Mouse (Mus musculus) midbrain, embryonic 16.5 days (tissue): ENCODE results near the gene Slc7a14. TPM values are rescaled to one million over a fixed set of nuclear protein-coding genes. Genes with fewer than 3 reads are reported as not detected.

ENCODE experiments used
- ATAC-seq: fragments of 200-750 bp; cut with Nextera tagmentation; 2 replicates; pipeline ENCODE4 v1.8.0; 2017; ENCODE audit warnings: moderate TSS enrichment
- H3K27ac ChIP-seq: fragments of 300-500 bp; sonication (generic); 2 replicates; pipeline ENCODE4 v1.5.1; 2014; ENCODE audit warnings: mild to moderate bottlenecking, low read length, mixed read lengths
- H3K27me3 ChIP-seq: fragments of 300-500 bp; sonication (generic); 2 replicates; pipeline ENCODE4 v1.6.1; 2014; ENCODE audit warnings: low read depth, low read length, mixed read lengths; ENCODE audit not compliant: control insufficient read depth, insufficient read depth
- H3K36me3 ChIP-seq: fragments of 300-500 bp; sonication (generic); 2 replicates; pipeline ENCODE4 v1.6.1; 2014; ENCODE audit warnings: mild to moderate bottlenecking, low read length, moderate library complexity, mixed read lengths; ENCODE audit not compliant: control insufficient read depth, insufficient read depth
- H3K4me1 ChIP-seq: fragments of 300-500 bp; sonication (generic); 2 replicates; pipeline ENCODE4 v1.6.1; 2014; ENCODE audit warnings: mild to moderate bottlenecking, low read length, mixed read lengths; ENCODE audit not compliant: control insufficient read depth, insufficient read depth
- H3K4me2 ChIP-seq: fragments of 300-500 bp; sonication (generic); 2 replicates; pipeline ENCODE4 v1.6.1; 2014; ENCODE audit warnings: mild to moderate bottlenecking, low read length, mixed read lengths
- H3K4me3 ChIP-seq: fragments of 300-500 bp; sonication (generic); 2 replicates; pipeline ENCODE4 v1.5.1; 2014; ENCODE audit warnings: low read depth, mild to moderate bottlenecking, low read length, moderate library complexity, mixed read lengths
- H3K9ac ChIP-seq: fragments of 300-500 bp; sonication (generic); 2 replicates; pipeline ENCODE4 v1.6.1; 2014; ENCODE audit warnings: low read depth, low read length, mixed read lengths
- H3K9me3 ChIP-seq: fragments of 300-500 bp; sonication (generic); replicated peaks from 2 replicates; pipeline ENCODE4 v1.6.1; 2014; ENCODE audit warnings: mild to moderate bottlenecking, low read length, mixed read lengths; ENCODE audit not compliant: control insufficient read depth, poor library complexity, severe bottlenecking
- WGBS: fragments of 180-500 bp; shearing (Covaris S2); extraction: QIAGEN DNeasy Blood & Tissue Kit; methylation state at CpG from one replicate; pipeline ENCODE4 v1.1.7; 2014; 5-methylcytosine and 5-hydroxymethylcytosine counted together
- polyA plus RNA-seq: library from polyadenylated mRNA; unstranded; fragments of >200 nt; fragmentation: Nextera tagmentation; extraction: Ambion mirVana; gene quantifications from 2 replicates; pipeline ENCODE4 v1.2.1, GENCODE M21; 2015

Gene Slc7a14
- polyA plus RNA-seq, 1 experiment from 2014 or later = 8.1 TPM

DNA sequence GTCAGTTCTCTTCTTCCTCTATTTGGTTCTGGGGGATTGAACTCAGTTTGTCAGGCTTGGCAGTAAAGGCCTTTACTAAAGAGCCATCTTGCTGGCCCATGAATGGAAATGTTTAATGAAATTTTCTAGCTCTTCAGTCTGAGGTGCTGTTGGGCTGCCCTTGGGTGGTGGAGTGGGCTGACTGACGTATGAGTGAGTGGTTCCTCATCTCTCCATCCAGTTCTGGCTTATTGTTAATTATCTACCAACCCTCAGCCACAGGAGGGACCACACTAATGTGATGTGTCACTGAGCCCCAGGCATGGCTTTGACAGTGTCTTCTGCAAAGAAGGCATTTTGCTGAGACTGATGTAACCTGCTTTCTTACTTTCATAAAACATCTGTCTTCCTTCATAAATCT is 66.7 kb downstream of the Slc7a14 start:
- Histone ChIP-seq H3K27me3 (no peaks in the 10 kb centered on the region), H3K4me1 (no peaks in the 10 kb centered on the region), H3K36me3 (peaks cover 2% of the 10 kb centered on the region; the same call in 1 of the 2 replicates), H3K27ac (no peak overlapping the region), H3K4me2 (no peak overlapping the region), H3K9ac (no peak overlapping the region), H3K4me3 (no peak overlapping the region), H3K9me3 (no peaks in the 10 kb centered on the region)
- 39% methylated on average over 1 of the region's 1 CpGs for WGBS
- ATAC-seq = no peak

DNA sequence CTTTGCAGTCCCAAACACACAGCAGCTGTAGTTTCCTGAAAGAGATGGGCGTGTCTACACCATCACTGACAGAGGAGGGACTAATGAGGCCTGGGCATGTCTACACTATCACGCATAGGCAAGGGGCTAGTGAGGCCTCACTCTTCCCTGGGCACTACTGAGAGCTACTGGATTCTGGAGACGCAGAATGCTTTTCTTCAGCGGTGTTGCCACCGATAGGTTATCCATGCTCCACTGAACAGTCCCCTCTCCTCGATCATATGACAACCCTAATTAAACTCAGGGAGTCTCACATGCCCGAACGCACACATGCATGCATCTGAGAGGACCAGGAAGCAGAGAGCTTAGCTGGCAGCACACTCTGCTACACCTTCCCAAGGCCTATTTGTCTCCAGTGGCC is 69.3 kb downstream of the Slc7a14 start:
- no peaks in the 10 kb centered on the region for H3K9me3 ChIP-seq
- H3K4me2 ChIP-seq = no peak overlapping the region
- no peak overlapping the region for H3K9ac ChIP-seq
- no peak overlapping the region for H3K4me3 ChIP-seq
- WGBS = 85% methylated on average over 8 of the region's 8 CpGs
- H3K4me1 ChIP-seq = no peaks in the 10 kb centered on the region
- no peaks in the 10 kb centered on the region for H3K27me3 ChIP-seq
- H3K27ac ChIP-seq = no peak overlapping the region
- ATAC-seq = no peak
- H3K36me3 ChIP-seq = peaks cover 10% of the 10 kb centered on the region; the same call in 1 of the 2 replicates

GRCm38 (mm10) chr3:31239645-31240044 is 70.5 kb downstream of the Slc7a14 start:
- no peaks in the 10 kb centered on the region for H3K9me3 ChIP-seq
- no peak overlapping the region for H3K9ac ChIP-seq
- WGBS = 86% methylated on average over 3 of the region's 3 CpGs
- no peaks in the 10 kb centered on the region for H3K27me3 ChIP-seq
- no peak overlapping the region for H3K27ac ChIP-seq
- no peak for ATAC-seq
- H3K4me2 ChIP-seq = no peak overlapping the region
- peaks cover 17% of the 10 kb centered on the region; the same call in 1 of the 2 replicates for H3K36me3 ChIP-seq
- no peak overlapping the region for H3K4me3 ChIP-seq
- no peaks in the 10 kb centered on the region for H3K4me1 ChIP-seq

- Histone ChIP-seq H3K27ac (no peak overlapping the region), H3K4me2 (no peak overlapping the region), H3K27me3 (no peaks in the 10 kb centered on the region), H3K9ac (no peak overlapping the region), H3K4me3 (no peak overlapping the region), H3K9me3 (no peaks in the 10 kb centered on the region), H3K4me1 (no peaks in the 10 kb centered on the region), H3K36me3 (peaks cover 17% of the 10 kb centered on the region; the same call in 1 of the 2 replicates)
- no peak for ATAC-seq
- WGBS = 31% methylated on average over 3 of the region's 3 CpGs
These were observed 72.2 kb downstream of the Slc7a14 start for GRCm38 (mm10) chr3:31237936-31238335.

GRCm38 (mm10) chr3:31236146-31236545 is 74.0 kb downstream of the Slc7a14 start:
- H3K4me2 ChIP-seq = no peak overlapping the region
- no peaks in the 10 kb centered on the region for H3K27me3 ChIP-seq
- H3K9me3 ChIP-seq = no peaks in the 10 kb centered on the region
- peaks cover 17% of the 10 kb centered on the region; the same call in 1 of the 2 replicates for H3K36me3 ChIP-seq
- no peak overlapping the region for H3K27ac ChIP-seq
- no peak overlapping the region for H3K4me3 ChIP-seq
- 89% methylated on average over 3 of the region's 3 CpGs for WGBS
- no peak for ATAC-seq
- no peak overlapping the region for H3K9ac ChIP-seq
- no peaks in the 10 kb centered on the region for H3K4me1 ChIP-seq

GRCm38 (mm10) chr3:31234356-31234755 is 75.8 kb downstream of the Slc7a14 start:
- 82% methylated on average over 7 of the region's 7 CpGs for WGBS
- Histone ChIP-seq H3K36me3 (peaks cover 22% of the 10 kb centered on the region; the same call in 1 of the 2 replicates), H3K4me1 (no peaks in the 10 kb centered on the region), H3K4me2 (no peak overlapping the region), H3K9ac (no peak overlapping the region), H3K27me3 (no peaks in the 10 kb centered on the region), H3K4me3 (no peak overlapping the region), H3K9me3 (no peaks in the 10 kb centered on the region), H3K27ac (no peak overlapping the region)
- no peak for ATAC-seq

DNA sequence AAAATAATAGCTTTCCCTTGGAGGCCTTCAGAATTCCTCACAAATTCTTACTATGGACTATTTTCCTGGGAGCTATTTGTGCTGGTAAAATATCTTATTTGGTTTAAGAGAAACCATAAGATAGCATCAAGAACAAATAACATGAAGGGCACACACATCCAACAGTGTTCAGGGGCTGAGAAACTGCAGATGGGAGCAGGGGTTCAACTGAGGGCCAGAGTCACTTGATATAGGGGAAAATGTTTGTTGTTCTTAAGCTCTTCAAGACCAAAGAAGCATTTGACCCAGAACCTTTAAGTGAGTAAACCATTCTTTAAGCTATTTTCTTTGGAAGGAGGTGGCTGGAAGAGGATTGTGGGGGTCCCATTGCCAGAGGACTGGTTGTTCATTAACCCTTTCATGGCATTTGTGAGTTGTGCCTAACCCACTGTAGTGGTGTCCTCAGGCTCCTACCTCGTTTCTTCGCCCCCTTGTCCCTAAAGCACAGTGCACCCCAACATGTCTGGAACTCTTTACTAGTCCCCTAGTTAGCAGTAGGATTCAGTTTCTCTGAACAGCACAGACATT is 76.3 kb downstream of the Slc7a14 start:
- WGBS = 77% methylated on average over 2 of the region's 2 CpGs
- no peaks in the 10 kb centered on the region for H3K4me1 ChIP-seq
- H3K4me2 ChIP-seq = no peak overlapping the region
- no peak overlapping the region for H3K27ac ChIP-seq
- H3K9ac ChIP-seq = no peak overlapping the region
- H3K4me3 ChIP-seq = no peak overlapping the region
- no peak for ATAC-seq
- no peaks in the 10 kb centered on the region for H3K9me3 ChIP-seq
- H3K27me3 ChIP-seq = no peaks in the 10 kb centered on the region
- H3K36me3 ChIP-seq = peaks cover 22% of the 10 kb centered on the region; the same call in 1 of the 2 replicates

- Histone ChIP-seq H3K27me3 (no peaks in the 10 kb centered on the region), H3K9me3 (no peaks in the 10 kb centered on the region), H3K36me3 (peaks cover 16% of the 10 kb centered on the region), H3K4me1 (no peaks in the 10 kb centered on the region), H3K4me3 (no peak overlapping the region), H3K27ac (no peak overlapping the region), H3K9ac (no peak overlapping the region), H3K4me2 (no peak overlapping the region)
- WGBS = 76% methylated on average over 5 of the region's 5 CpGs
- ATAC-seq = no peak
These were observed 80.9 kb downstream of the Slc7a14 start for GRCm38 (mm10) chr3:31229281-31229680.

- 18% methylated on average over 2 of the region's 2 CpGs for WGBS
- Histone ChIP-seq H3K36me3 (peaks cover 24% of the 10 kb centered on the region), H3K9me3 (no peaks in the 10 kb centered on the region), H3K9ac (no peak overlapping the region), H3K27me3 (no peaks in the 10 kb centered on the region), H3K4me1 (no peaks in the 10 kb centered on the region), H3K27ac (no peak overlapping the region), H3K4me2 (no peak overlapping the region), H3K4me3 (no peak overlapping the region)
- no peak for ATAC-seq
These were observed 81.7 kb downstream of the Slc7a14 start for GRCm38 (mm10) chr3:31228487-31228886.
